Mouse (Mus musculus): ENCODE results near the gene Cdx2. TPM values are rescaled to one million over a fixed set of nuclear protein-coding genes. Genes with fewer than 3 reads are reported as not detected.

The Cdx2 gene
- polyA plus RNA-seq, 1 experiment from 2014 or later, result not detected

- Histone ChIP-seq H3K36me3 (no peaks in the 10 kb centered on the region), H3K4me1 (replicated peaks) (peaks cover 6% of the 10 kb centered on the region), H3K27ac (no peak overlapping the region), H3K9ac (replicated peaks) (no peak overlapping the region), H3K4me3 (replicated peaks) (no peak overlapping the region), H3K9me3 (no peaks in the 10 kb centered on the region), H3K4me2 (no peak overlapping the region), H3K27me3 (0 out of 2 replicates have a peak, but pooled peaks cover 3% of the 10 kb centered on the region)
- ATAC-seq (ENCODE audit: insufficient number of reproducible peaks, insufficient read depth, low FRiP score, low TSS enrichment, low read depth), result no peak
- WGBS, result 84% methylated on average over 11 of the region's 11 CpGs
Observed at GRCm38 (mm10) chr5:147339560-147339959, 32.5 kb upstream of the Cdx2 start.

GRCm38 (mm10) chr5:147338967-147339366 is 31.9 kb upstream of the Cdx2 start:
- Histone ChIP-seq H3K9ac (replicated peaks) (no peak overlapping the region), H3K36me3 (no peaks in the 10 kb centered on the region), H3K4me2 (no peak overlapping the region), H3K4me3 (replicated peaks) (no peak overlapping the region), H3K9me3 (no peaks in the 10 kb centered on the region), H3K27ac (no peak overlapping the region), H3K27me3 (0 out of 2 replicates have a peak, but pooled peaks cover under 1% of the 10 kb centered on the region), H3K4me1 (replicated peaks) (peaks cover 6% of the 10 kb centered on the region)
- 69% methylated on average over 9 of the region's 9 CpGs for WGBS
- ATAC-seq (ENCODE audit: insufficient number of reproducible peaks, insufficient read depth, low FRiP score, low TSS enrichment, low read depth), result no peak

DNA sequence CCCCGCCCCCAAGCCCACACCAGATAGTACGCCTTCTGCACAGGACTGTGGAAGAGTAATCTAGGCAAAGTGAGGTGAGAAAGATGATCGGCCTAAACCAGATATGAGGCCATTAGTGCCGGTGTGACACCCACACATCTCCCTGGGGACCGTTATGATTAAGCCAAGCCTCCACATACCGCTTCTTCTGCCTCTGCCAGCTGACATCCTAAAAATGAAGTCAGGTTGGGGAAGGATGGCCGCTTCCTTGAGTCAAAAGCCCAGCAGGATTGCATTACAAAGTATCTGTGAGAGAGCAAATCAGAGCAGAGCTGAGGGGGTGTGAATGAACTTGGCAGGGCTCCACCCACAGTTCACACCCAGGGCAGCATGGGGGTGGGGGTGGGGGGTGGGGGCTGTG is 25.6 kb upstream of the Cdx2 start:
- Histone ChIP-seq H3K9ac (replicated peaks) (no peak overlapping the region), H3K36me3 (no peaks in the 10 kb centered on the region)
- ATAC-seq (ENCODE audit: insufficient number of reproducible peaks, insufficient read depth, low FRiP score, low TSS enrichment, low read depth), result no peak

DNA sequence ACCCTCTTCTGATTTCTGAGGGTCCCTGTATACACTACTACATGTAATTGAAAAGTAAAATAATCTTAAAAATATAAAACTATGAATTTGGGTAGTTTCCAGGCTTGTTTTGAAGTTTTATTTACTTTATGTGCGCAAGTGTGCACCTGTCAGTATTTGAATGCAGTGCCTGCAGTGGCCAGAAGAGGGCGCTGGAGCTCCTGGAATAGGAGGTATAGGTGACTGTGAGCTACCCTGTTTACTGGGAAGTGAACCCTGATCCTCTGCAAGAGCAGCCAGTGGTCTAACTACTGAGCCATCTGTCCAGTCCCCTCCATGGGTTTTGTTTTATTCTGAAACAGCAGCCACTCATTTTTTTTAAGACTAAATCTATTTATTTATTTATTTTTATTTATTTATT is 24.5 kb upstream of the Cdx2 start:
- no peaks in the 10 kb centered on the region; the same call in 1 of the 2 replicates for H3K9me3 ChIP-seq
- H3K9ac ChIP-seq (replicated peaks), result no peak overlapping the region
- H3K27me3 ChIP-seq, result peaks cover 12% of the 10 kb centered on the region
- no peak overlapping the region for H3K27ac ChIP-seq
- no peak overlapping the region for H3K4me3 ChIP-seq (replicated peaks)
- no peak for ATAC-seq (ENCODE audit: insufficient number of reproducible peaks, insufficient read depth, low FRiP score, low TSS enrichment, low read depth)
- no peaks in the 10 kb centered on the region for H3K36me3 ChIP-seq
- no peak overlapping the region for H3K4me2 ChIP-seq
- H3K4me1 ChIP-seq (replicated peaks), result no peaks in the 10 kb centered on the region
- 40% methylated on average over 2 of the region's 2 CpGs for WGBS

More for the DNA sequence above, 25.6 kb upstream of the Cdx2 start:
- no peaks in the 10 kb centered on the region for H3K4me1 ChIP-seq (replicated peaks)
- whole genome bisulfite sequencing, result 32% methylated on average over 7 of the region's 7 CpGs
- no peak overlapping the region for H3K4me2 ChIP-seq
- H3K9me3 ChIP-seq, result no peaks in the 10 kb centered on the region; the same call in 1 of the 2 replicates
- H3K27me3 ChIP-seq, result peaks cover 12% of the 10 kb centered on the region
- H3K4me3 ChIP-seq (replicated peaks), result no peak overlapping the region
- H3K27ac ChIP-seq, result no peak overlapping the region

- H3K4me1 ChIP-seq (replicated peaks), result no peaks in the 10 kb centered on the region
- H3K27me3 ChIP-seq, result peaks cover 12% of the 10 kb centered on the region
- no peaks in the 10 kb centered on the region for H3K36me3 ChIP-seq
- 86% methylated on average over 11 of the region's 11 CpGs for WGBS
- no peak for ATAC-seq (ENCODE audit: insufficient number of reproducible peaks, insufficient read depth, low FRiP score, low TSS enrichment, low read depth)
- no peaks in the 10 kb centered on the region; the same call in 1 of the 2 replicates for H3K9me3 ChIP-seq
- H3K9ac ChIP-seq (replicated peaks), result no peak overlapping the region
- no peak overlapping the region for H3K4me3 ChIP-seq (replicated peaks)
- no peak overlapping the region for H3K27ac ChIP-seq
- no peak overlapping the region for H3K4me2 ChIP-seq
Observed at GRCm38 (mm10) chr5:147329946-147330345, 22.9 kb upstream of the Cdx2 start.

DNA sequence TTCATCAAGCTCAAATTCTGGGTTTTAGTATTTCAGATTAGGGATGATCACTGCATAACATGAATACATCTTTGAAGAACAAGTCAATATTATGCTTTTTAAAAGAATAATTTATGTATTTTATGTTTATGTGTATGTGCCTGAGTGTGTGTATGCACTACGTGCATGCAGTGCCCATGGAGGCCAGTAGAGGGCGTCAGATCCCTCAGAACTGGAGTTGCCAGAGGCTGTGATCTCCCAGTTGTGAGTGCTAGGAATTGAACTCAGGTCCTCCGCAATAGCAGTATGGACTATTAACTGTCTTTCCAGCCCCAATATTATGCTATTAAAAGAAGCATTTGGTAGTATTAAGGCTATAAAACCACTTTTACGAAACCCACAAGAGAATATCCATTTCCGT is 20.6 kb upstream of the Cdx2 start:
- H3K4me3 ChIP-seq (replicated peaks), result no peak overlapping the region
- no peaks in the 10 kb centered on the region; the same call in 1 of the 2 replicates for H3K9me3 ChIP-seq
- peaks cover 19% of the 10 kb centered on the region for H3K27me3 ChIP-seq
- H3K9ac ChIP-seq (replicated peaks), result no peak overlapping the region
- no peaks in the 10 kb centered on the region for H3K4me1 ChIP-seq (replicated peaks)
- no peak overlapping the region for H3K4me2 ChIP-seq
- H3K27ac ChIP-seq, result no peak overlapping the region
- ATAC-seq (ENCODE audit: insufficient number of reproducible peaks, insufficient read depth, low FRiP score, low TSS enrichment, low read depth), result no peak
- WGBS, result 84% methylated on average over 5 of the region's 5 CpGs
- no peaks in the 10 kb centered on the region for H3K36me3 ChIP-seq

DNA sequence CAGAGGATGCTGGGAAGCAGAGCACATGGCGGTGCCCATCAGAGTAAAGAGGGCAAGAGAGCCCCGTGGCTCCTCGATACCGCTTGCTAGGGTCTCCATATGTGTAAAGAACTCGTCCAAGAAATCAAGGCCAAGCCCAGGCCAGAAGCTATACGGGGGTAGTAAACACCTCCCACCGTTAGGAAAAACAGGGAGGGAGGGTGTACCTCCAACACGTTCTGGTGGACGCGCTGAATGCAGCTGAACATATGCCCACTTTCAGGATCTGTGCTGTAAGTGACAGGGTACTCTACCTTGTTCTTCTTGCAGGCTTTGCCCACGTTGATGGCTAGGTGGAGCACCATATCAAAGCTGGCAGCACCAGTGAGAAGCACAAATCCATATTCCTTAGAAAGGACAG is 18.9 kb upstream of the Cdx2 start:
- WGBS, result 80% methylated on average over 11 of the region's 11 CpGs
- Histone ChIP-seq H3K9me3 (no peaks in the 10 kb centered on the region; the same call in 1 of the 2 replicates), H3K9ac (replicated peaks) (no peak overlapping the region), H3K36me3 (no peaks in the 10 kb centered on the region), H3K27me3 (peaks cover 36% of the 10 kb centered on the region), H3K4me3 (replicated peaks) (no peak overlapping the region), H3K4me2 (no peak overlapping the region), H3K27ac (no peak overlapping the region), H3K4me1 (replicated peaks) (no peaks in the 10 kb centered on the region)
- ATAC-seq (ENCODE audit: insufficient number of reproducible peaks, insufficient read depth, low FRiP score, low TSS enrichment, low read depth), result no peak

- Histone ChIP-seq H3K9me3 (no peaks in the 10 kb centered on the region; the same call in 1 of the 2 replicates), H3K36me3 (no peaks in the 10 kb centered on the region), H3K27me3 (peaks cover 45% of the 10 kb centered on the region), H3K27ac (no peak overlapping the region), H3K4me2 (no peak overlapping the region), H3K9ac (replicated peaks) (no peak overlapping the region), H3K4me1 (replicated peaks) (no peaks in the 10 kb centered on the region), H3K4me3 (replicated peaks) (no peak overlapping the region)
- no peak for ATAC-seq (ENCODE audit: insufficient number of reproducible peaks, insufficient read depth, low FRiP score, low TSS enrichment, low read depth)
- WGBS, result 13% methylated on average over 17 of the region's 17 CpGs
Observed at GRCm38 (mm10) chr5:147323237-147323917, 16.3 kb upstream of the Cdx2 start.

GRCm38 (mm10) chr5:147322183-147322582 is 15.1 kb upstream of the Cdx2 start, which contains the start of gene Urad:
Gene Urad (minus strand): TSS chr5:147322440.
- peaks cover 57% of the 10 kb centered on the region for H3K27me3 ChIP-seq
- H3K9ac ChIP-seq (replicated peaks), result no peak within 1 kb of the TSS
- H3K36me3 ChIP-seq, result no peaks in the 10 kb centered on the region
- no peak for ATAC-seq (ENCODE audit: insufficient number of reproducible peaks, insufficient read depth, low FRiP score, low TSS enrichment, low read depth)
- no peaks in the 10 kb centered on the region for H3K9me3 ChIP-seq
- no peak within 1 kb of the TSS for H3K27ac ChIP-seq
- H3K4me3 ChIP-seq (replicated peaks), result no peak within 1 kb of the TSS
- 67% methylated on average over 8 of the region's 8 CpGs for WGBS
- no peaks in the 10 kb centered on the region for H3K4me1 ChIP-seq (replicated peaks)
- no peak within 1 kb of the TSS for H3K4me2 ChIP-seq

DNA sequence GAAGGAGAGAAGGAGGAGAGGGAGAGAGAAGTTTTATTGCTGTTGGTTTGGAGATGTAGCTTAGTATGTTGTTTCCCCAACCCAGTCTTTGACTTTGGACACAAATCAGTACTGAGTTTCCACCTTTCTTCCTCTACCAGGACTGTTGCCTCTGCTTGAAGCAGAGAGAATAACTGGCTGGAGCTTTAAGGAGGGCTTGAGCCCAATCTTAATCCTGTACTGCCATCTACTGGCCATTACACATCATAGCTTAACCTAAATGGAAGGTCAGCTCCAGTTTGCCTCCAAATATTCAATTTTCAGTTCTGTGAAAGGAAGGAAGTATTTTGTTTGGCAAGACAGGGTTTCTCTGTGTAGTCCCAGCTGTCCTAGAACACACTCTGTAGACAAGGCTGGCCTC is 12.6 kb upstream of the Cdx2 start:
- Histone ChIP-seq H3K9ac (replicated peaks) (no peak overlapping the region), H3K4me2 (no peak overlapping the region), H3K36me3 (no peaks in the 10 kb centered on the region), H3K27me3 (peaks cover 82% of the 10 kb centered on the region), H3K4me1 (replicated peaks) (0 out of 2 replicates have a peak, but pooled peaks cover 6% of the 10 kb centered on the region), H3K9me3 (no peaks in the 10 kb centered on the region), H3K27ac (no peak overlapping the region), H3K4me3 (replicated peaks) (no peak overlapping the region)
- no peak for ATAC-seq (ENCODE audit: insufficient number of reproducible peaks, insufficient read depth, low FRiP score, low TSS enrichment, low read depth)

DNA sequence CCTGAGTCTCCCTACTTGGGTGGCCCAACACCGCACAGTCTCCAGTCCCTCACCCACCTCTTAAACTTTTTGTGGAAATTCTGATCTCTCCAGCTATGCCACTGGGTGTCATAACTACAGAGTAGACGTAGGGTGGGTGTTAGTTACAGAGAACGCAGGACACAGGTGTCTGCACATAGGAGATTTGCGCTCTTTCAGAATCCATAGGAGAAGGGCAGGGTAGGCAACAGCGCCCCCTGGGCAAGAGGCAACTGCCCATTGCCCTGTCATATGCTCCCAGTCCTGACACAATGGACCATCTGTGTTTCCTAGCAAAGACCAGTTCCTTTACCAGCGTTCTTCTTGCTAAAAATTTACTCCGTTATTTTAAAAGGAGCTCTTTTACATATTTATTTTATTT is 10.9 kb upstream of the Cdx2 start:
- WGBS, result 34% methylated on average over 7 of the region's 7 CpGs
- peaks cover 95% of the 10 kb centered on the region for H3K27me3 ChIP-seq
- 0 out of 2 replicates have a peak, but pooled peaks cover 6% of the 10 kb centered on the region for H3K4me1 ChIP-seq (replicated peaks)
- no peaks in the 10 kb centered on the region for H3K36me3 ChIP-seq
- ATAC-seq (ENCODE audit: insufficient number of reproducible peaks, insufficient read depth, low FRiP score, low TSS enrichment, low read depth), result no peak
- H3K9me3 ChIP-seq, result no peaks in the 10 kb centered on the region
- H3K4me2 ChIP-seq, result no peak overlapping the region
- H3K27ac ChIP-seq, result no peak overlapping the region
- H3K9ac ChIP-seq (replicated peaks), result no peak overlapping the region
- H3K4me3 ChIP-seq (replicated peaks), result no peak overlapping the region

DNA sequence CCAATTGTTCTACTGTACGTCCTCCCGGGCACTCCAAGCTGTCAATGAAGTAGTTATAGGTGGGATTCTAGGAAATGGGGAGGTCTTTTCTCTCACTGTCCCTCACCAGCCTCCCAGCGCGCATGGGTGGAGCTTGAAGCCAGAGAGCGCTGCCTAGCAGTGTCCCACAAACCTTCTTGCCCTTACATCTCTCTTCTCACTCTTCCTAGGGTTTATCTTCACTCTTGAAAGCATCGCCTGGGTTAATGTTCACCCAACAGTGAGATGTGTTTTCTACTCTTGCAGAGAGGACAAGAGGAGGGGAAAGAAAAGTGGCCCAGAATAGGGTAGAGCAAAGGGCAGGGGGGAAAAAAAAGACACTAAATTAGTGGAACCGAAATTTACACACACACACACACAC is 10.3 kb upstream of the Cdx2 start:
- Histone ChIP-seq H3K9ac (replicated peaks) (no peak overlapping the region), H3K27ac (no peak overlapping the region), H3K4me1 (replicated peaks) (0 out of 2 replicates have a peak, but pooled peaks cover 6% of the 10 kb centered on the region), H3K36me3 (no peaks in the 10 kb centered on the region), H3K9me3 (no peaks in the 10 kb centered on the region), H3K4me3 (replicated peaks) (no peak overlapping the region), H3K27me3 (peaks cover 95% of the 10 kb centered on the region), H3K4me2 (no peak overlapping the region)
- ATAC-seq (ENCODE audit: insufficient number of reproducible peaks, insufficient read depth, low FRiP score, low TSS enrichment, low read depth), result no peak
- 6% methylated on average over 6 of the region's 7 CpGs for WGBS
